In genomic region chr11:96524541-96524940, GRCm38 (mm10) we compare ENCODE assay signal across 23 mouse cellular contexts.
DNase-seq lines count a peak whose midpoint lies in the region; ATAC-seq and TF ChIP-seq lines count a peak whose summit lies in the region.
"Had no signal": no experiment of that assay in that cellular context is flagged by ENCODE, and none has a peak within 500 bp of the region (broad histone marks: within the 10 kb centered on the region; RNA-seq: fewer than 3 reads in every experiment).

No protein-coding gene starts in this region.

- WGBS in heart, embryonic 11.5 days (ENCODE audit: insufficient replicate concordance) = 77% methylated on average over 6 of the region's 6 CpGs
- 74% methylated on average over 6 of the region's 6 CpGs for WGBS in hindbrain, embryonic 15.5 days
- WGBS in hindbrain, postnatal 0 days = 75% methylated on average over 6 of the region's 6 CpGs
- WGBS in midbrain, embryonic 11.5 days = 87% methylated on average over 6 of the region's 6 CpGs
- WGBS in midbrain, embryonic 16.5 days = 81% methylated on average over 6 of the region's 6 CpGs
- 63% methylated on average over 6 of the region's 6 CpGs for WGBS in embryonic facial prominence, embryonic 14.5 days

- no peak overlapping the region for H3K27ac ChIP-seq in heart, embryonic 11.5 days (ENCODE audit: low read depth, low read length)
- peak overlapping the region; percentile 7 for H3K27ac ChIP-seq in hindbrain, embryonic 15.5 days (replicated peaks)
- H3K27ac ChIP-seq in hindbrain, postnatal 0 days = no peak overlapping the region
- H3K27ac ChIP-seq in midbrain, embryonic 11.5 days (ENCODE audit: low read depth, low read length) = no peak overlapping the region
- no peak overlapping the region for H3K27ac ChIP-seq in midbrain, embryonic 16.5 days (ENCODE audit: low read length)
- no peak overlapping the region for H3K27ac ChIP-seq in embryonic facial prominence, embryonic 14.5 days (replicated peaks; ENCODE audit: low read depth, low read length)
- H3K27ac ChIP-seq: embryonic facial prominence, embryonic 12.5 days; embryonic facial prominence, embryonic 15.5 days; forebrain, embryonic 10.5 days; forebrain, embryonic 12.5 days had no signal

- no peak overlapping the region for H3K4me2 ChIP-seq in heart, embryonic 11.5 days
- H3K4me2 ChIP-seq in hindbrain, embryonic 15.5 days = no peak overlapping the region
- H3K4me2 ChIP-seq in hindbrain, postnatal 0 days (ENCODE audit: low read depth, low read length) = no peak overlapping the region
- H3K4me2 ChIP-seq in midbrain, embryonic 11.5 days = no peak overlapping the region
- H3K4me2 ChIP-seq in midbrain, embryonic 16.5 days (ENCODE audit: low read length) = no peak overlapping the region
- no peak overlapping the region for H3K4me2 ChIP-seq in embryonic facial prominence, embryonic 14.5 days (ENCODE audit: low read depth, low read length)
- H3K4me2 ChIP-seq: embryonic facial prominence, embryonic 12.5 days; embryonic facial prominence, embryonic 15.5 days; forebrain, embryonic 12.5 days had no signal

- no peaks in the 10 kb centered on the region for H3K4me1 ChIP-seq in heart, embryonic 11.5 days (ENCODE audit: control insufficient read depth, insufficient read depth, low read length)
- peaks cover 11% of the 10 kb centered on the region for H3K4me1 ChIP-seq in hindbrain, embryonic 15.5 days (replicated peaks)
- H3K4me1 ChIP-seq in hindbrain, postnatal 0 days (ENCODE audit: insufficient read depth, low read length) = no peaks in the 10 kb centered on the region
- no peaks in the 10 kb centered on the region for H3K4me1 ChIP-seq in midbrain, embryonic 11.5 days (ENCODE audit: control insufficient read depth, insufficient read depth, low read length)
- H3K4me1 ChIP-seq in midbrain, embryonic 16.5 days (ENCODE audit: control insufficient read depth, insufficient read depth, low read length) = no peaks in the 10 kb centered on the region
- no peaks in the 10 kb centered on the region for H3K4me1 ChIP-seq in embryonic facial prominence, embryonic 14.5 days (ENCODE audit: control insufficient read depth, insufficient read depth, low read length)
- H3K4me1 ChIP-seq: embryonic facial prominence, embryonic 12.5 days; embryonic facial prominence, embryonic 15.5 days; forebrain, embryonic 12.5 days had no signal

- H3K36me3 ChIP-seq in heart, embryonic 11.5 days (ENCODE audit: control insufficient read depth, insufficient read depth, low read length) = no peaks in the 10 kb centered on the region
- H3K36me3 ChIP-seq in hindbrain, embryonic 15.5 days = no peaks in the 10 kb centered on the region
- H3K36me3 ChIP-seq in hindbrain, postnatal 0 days (ENCODE audit: insufficient read depth, low read length) = no peaks in the 10 kb centered on the region
- no peaks in the 10 kb centered on the region for H3K36me3 ChIP-seq in midbrain, embryonic 11.5 days (ENCODE audit: control insufficient read depth, insufficient read depth, low read length)
- H3K36me3 ChIP-seq in midbrain, embryonic 16.5 days (ENCODE audit: control insufficient read depth, insufficient read depth, low read length) = no peaks in the 10 kb centered on the region
- no peaks in the 10 kb centered on the region for H3K36me3 ChIP-seq in embryonic facial prominence, embryonic 14.5 days (ENCODE audit: control insufficient read depth, insufficient read depth, low read length)
- H3K36me3 ChIP-seq: embryonic facial prominence, embryonic 12.5 days; embryonic facial prominence, embryonic 15.5 days; forebrain, embryonic 10.5 days; forebrain, embryonic 12.5 days had no signal

- no peak overlapping the region for H3K9ac ChIP-seq in heart, embryonic 11.5 days (ENCODE audit: low read depth, low read length)
- H3K9ac ChIP-seq in hindbrain, embryonic 15.5 days = no peak overlapping the region
- H3K9ac ChIP-seq in hindbrain, postnatal 0 days (replicated peaks; ENCODE audit: low read length) = no peak overlapping the region
- no peak overlapping the region for H3K9ac ChIP-seq in midbrain, embryonic 11.5 days (ENCODE audit: low read length)
- H3K9ac ChIP-seq in midbrain, embryonic 16.5 days (ENCODE audit: low read depth, low read length) = no peak overlapping the region
- no peak overlapping the region for H3K9ac ChIP-seq in embryonic facial prominence, embryonic 14.5 days (ENCODE audit: low read depth, low read length)
- H3K9ac ChIP-seq: embryonic facial prominence, embryonic 12.5 days; embryonic facial prominence, embryonic 15.5 days; forebrain, embryonic 12.5 days had no signal

- TF ChIP-seq CTCF in hindbrain, postnatal 0 days (IDR thresholded peaks at IDR 0.05; ENCODE audit: low read depth) = no peak

- H3K27me3 ChIP-seq in heart, embryonic 11.5 days (ENCODE audit: control insufficient read depth, insufficient read depth, low read length) = peaks cover 3% of the 10 kb centered on the region; the same call in 1 of the 2 replicates
- H3K27me3 ChIP-seq in hindbrain, embryonic 15.5 days = no peaks in the 10 kb centered on the region
- no peaks in the 10 kb centered on the region for H3K27me3 ChIP-seq in hindbrain, postnatal 0 days (ENCODE audit: insufficient read depth, low read length)
- no peaks in the 10 kb centered on the region for H3K27me3 ChIP-seq in midbrain, embryonic 11.5 days (ENCODE audit: control insufficient read depth, insufficient read depth, low read length)
- no peaks in the 10 kb centered on the region for H3K27me3 ChIP-seq in midbrain, embryonic 16.5 days (ENCODE audit: control insufficient read depth, insufficient read depth, low read depth, low read length)
- H3K27me3 ChIP-seq in embryonic facial prominence, embryonic 14.5 days (replicated peaks; ENCODE audit: control insufficient read depth, insufficient read depth, low read length) = no peaks in the 10 kb centered on the region
- H3K27me3 ChIP-seq: embryonic facial prominence, embryonic 12.5 days; embryonic facial prominence, embryonic 15.5 days; forebrain, embryonic 12.5 days had no signal

- peak; percentile 52 for DNase-seq in heart, adult 11 months
- DNase-seq in hindbrain, postnatal 0 days (ENCODE audit: low spot score) = no peak
- DNase-seq in midbrain, embryonic 11.5 days (ENCODE audit: low spot score, missing footprints) = peak; percentile 64
- peak; percentile 61 for DNase-seq in embryonic facial prominence, embryonic 14.5 days (ENCODE audit: low spot score)
- DNase-seq in adrenal gland, postnatal 10 days = no peak
- DNase-seq: adrenal gland, adult 2 months; adrenal gland, postnatal 14 days; adrenal gland, postnatal 36 days; cerebellum, adult 11-12 months; cerebellum, adult 2 months; cerebellum, adult 9-10 months; cerebellum, postnatal 10 days; cerebellum, postnatal 25 days had no signal

- no peaks in the 10 kb centered on the region for H3K9me3 ChIP-seq in heart, embryonic 11.5 days (replicated peaks; ENCODE audit: control insufficient read depth, low read length)
- no peaks in the 10 kb centered on the region for H3K9me3 ChIP-seq in hindbrain, embryonic 15.5 days
- no peaks in the 10 kb centered on the region for H3K9me3 ChIP-seq in hindbrain, postnatal 0 days (ENCODE audit: low read length)
- H3K9me3 ChIP-seq in midbrain, embryonic 11.5 days (ENCODE audit: control insufficient read depth, low read length) = no peaks in the 10 kb centered on the region
- no peaks in the 10 kb centered on the region for H3K9me3 ChIP-seq in midbrain, embryonic 16.5 days (replicated peaks; ENCODE audit: control insufficient read depth, low read length, poor library complexity, severe bottlenecking)
- H3K9me3 ChIP-seq in embryonic facial prominence, embryonic 14.5 days (ENCODE audit: control insufficient read depth, low read length) = no peaks in the 10 kb centered on the region
- H3K9me3 ChIP-seq: embryonic facial prominence, embryonic 12.5 days; embryonic facial prominence, embryonic 15.5 days; forebrain, embryonic 10.5 days; forebrain, embryonic 12.5 days had no signal

- no peak overlapping the region for H3K4me3 ChIP-seq in heart, embryonic 11.5 days (ENCODE audit: low read depth, low read length)
- no peak overlapping the region for H3K4me3 ChIP-seq in hindbrain, embryonic 15.5 days
- no peak overlapping the region for H3K4me3 ChIP-seq in hindbrain, postnatal 0 days (ENCODE audit: low read length)
- H3K4me3 ChIP-seq in midbrain, embryonic 11.5 days (ENCODE audit: low read depth, low read length) = no peak overlapping the region
- no peak overlapping the region for H3K4me3 ChIP-seq in midbrain, embryonic 16.5 days (ENCODE audit: low read depth, low read length)
- H3K4me3 ChIP-seq in embryonic facial prominence, embryonic 14.5 days (ENCODE audit: low read depth, low read length) = no peak overlapping the region
- H3K4me3 ChIP-seq: embryonic facial prominence, embryonic 12.5 days; embryonic facial prominence, embryonic 15.5 days; erythroblast, embryonic 14.5 days; forebrain, embryonic 10.5 days; forebrain, embryonic 12.5 days had no signal

- no peak for ATAC-seq in heart, embryonic 11.5 days (replicated peaks; ENCODE audit: insufficient number of reproducible peaks, low FRiP score, low TSS enrichment)
- no peak for ATAC-seq in hindbrain, embryonic 15.5 days (ENCODE audit: low FRiP score, low read depth)
- no peak for ATAC-seq in hindbrain, postnatal 0 days
- no peak for ATAC-seq in midbrain, embryonic 11.5 days (ENCODE audit: low FRiP score)
- no peak for ATAC-seq in midbrain, embryonic 16.5 days
- ATAC-seq in embryonic facial prominence, embryonic 14.5 days (ENCODE audit: low read depth) = no peak
- ATAC-seq: forebrain, embryonic 14.5 days; forebrain, embryonic 16.5 days had no signal

Comparison
In these comparisons a context has a peak if more than half of its experiments do, and no peak if none do; other contexts are left out.
1. DNase-seq: peak in heart, adult 11 months (single experiment), midbrain, embryonic 11.5 days (single experiment) and embryonic facial prominence, embryonic 14.5 days (single experiment); none in hindbrain, postnatal 0 days (single experiment) and adrenal gland, postnatal 10 days (single experiment).